Mouse (Mus musculus) 3T3-L1 (cell line): ENCODE results near the gene Tbxas1.

Experiments used
- DNase-seq: peaks from one replicate; pipeline ENCODE4 v3.0.0-alpha.2; 2015; ENCODE audit warnings: low read depth, low spot score

The Tbxas1 gene

DNA sequence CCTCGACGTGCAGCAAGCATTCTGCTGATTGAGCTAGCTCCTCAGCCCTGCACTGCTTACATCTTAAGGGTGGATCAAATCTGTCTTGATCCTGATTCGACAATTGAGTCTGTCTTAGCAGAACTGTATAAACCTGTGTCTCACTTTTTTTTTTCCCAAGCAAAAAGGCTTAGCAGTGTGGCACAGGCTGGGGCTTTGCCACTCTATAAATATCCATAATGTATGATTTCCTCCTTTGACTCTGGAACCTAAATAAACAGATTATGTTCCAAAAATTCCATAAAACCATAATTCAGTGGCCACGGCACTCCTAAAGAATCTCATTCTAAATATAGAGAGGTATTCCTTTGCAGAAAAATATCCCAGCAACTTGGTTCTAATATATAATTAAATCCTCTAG, 122.6 kb downstream of the Tbxas1 start:
- peak; percentile 44 for DNase-seq

DNA sequence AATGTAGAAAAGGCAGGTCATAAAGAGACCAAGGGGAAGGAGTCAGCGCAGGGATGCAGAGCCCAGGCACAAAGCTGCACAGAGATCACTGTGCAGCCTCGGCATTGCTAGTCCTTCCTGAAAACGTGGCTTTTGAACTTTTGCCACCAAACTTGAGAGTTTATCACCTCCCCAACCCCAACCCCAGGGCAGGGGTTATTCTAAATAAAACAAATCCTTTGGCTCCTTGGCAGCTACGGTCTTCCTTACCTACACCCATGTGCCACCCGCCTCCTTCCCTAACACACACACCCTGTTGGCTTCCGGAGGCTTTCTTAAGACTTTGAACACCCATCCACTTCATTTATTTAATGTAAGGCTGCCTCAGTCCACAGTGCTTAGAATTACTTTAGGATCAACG, 127.9 kb downstream of the Tbxas1 start:
- no peak for DNase-seq

DNA sequence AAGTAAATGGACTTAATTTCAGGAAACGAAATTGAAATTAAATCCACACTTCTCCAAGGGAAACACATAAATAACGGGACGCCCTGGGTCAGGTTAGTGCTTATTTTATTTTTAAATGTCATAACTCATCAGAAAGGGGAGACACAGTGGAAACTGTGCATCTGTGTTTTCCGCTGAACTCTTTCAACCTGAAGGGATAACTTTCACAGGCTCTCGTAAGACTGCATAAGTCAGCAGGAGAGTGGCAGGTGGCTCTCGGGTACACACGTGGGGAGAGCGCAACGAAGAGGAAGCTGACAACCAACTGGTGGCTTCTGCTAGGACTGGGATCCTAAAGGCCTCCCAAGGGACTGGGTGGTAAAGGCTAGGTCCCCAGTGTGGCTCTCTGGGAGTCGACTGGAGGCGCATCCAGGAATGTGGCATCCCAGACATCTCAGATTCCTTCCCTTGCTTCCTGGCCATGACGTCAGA, 128.8 kb downstream of the Tbxas1 start:
- DNase-seq: no peak

DNA sequence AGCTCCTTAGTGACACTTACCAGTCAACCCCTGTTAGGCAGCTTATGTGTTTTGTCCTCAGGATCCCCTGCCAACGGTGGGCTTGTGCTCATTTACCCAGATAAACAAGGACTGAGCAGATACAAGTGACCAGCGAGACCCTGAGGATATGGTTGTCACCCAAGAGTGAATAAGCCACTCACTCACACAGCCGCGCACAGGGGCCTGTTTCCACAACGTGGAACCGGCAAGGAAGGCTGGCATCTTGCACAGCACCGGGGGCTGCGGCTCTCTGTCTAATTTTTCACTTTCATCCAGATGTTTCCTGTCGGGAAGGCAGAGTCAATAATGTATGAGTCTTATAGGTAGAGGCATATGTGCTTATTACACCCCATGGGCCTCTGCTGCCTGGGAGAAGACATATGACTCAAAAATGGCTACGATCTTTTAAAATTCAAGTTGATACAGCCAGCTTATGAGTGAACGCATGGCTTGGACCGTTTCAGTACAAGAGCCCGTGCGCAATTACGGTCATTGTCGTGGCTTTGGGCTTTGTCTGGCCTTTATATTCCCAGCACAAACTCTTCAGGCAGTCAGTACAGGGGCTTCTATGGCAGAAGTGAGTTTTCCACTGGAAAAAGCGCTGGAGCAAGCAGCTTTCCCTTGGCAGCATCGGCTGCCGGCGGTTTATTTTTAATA, 130.2 kb downstream of the Tbxas1 start:
- DNase-seq: no peak

DNA sequence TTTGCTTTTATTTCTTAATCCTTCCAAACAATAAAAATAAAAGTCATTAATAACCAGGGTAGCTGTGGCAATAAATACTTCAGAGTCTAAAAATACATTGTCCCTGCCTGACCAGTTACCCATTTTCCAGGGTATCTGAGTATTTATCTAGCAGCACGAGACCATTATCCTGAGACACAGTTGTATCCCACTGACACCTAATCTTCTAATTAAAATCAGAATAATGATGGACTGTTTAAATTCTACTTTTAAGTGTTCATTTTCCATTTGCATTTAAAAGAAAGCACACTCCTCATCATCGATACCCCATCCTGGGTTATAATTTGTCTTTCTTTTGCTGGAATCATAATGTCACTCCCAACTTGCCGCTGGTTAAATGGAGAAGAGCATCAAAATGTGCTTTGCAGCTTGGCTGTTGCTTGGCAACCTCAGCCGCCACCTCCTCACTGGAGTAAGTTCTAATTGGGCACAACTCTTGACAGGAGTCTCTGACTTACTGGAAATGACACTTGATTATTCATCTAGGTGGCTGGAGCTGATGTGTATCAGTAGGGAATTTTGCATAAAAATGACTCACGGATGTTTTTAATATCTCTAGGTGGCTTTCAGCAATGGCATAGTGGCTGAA, 130.9 kb downstream of the Tbxas1 start:
- DNase-seq: no peak

DNA sequence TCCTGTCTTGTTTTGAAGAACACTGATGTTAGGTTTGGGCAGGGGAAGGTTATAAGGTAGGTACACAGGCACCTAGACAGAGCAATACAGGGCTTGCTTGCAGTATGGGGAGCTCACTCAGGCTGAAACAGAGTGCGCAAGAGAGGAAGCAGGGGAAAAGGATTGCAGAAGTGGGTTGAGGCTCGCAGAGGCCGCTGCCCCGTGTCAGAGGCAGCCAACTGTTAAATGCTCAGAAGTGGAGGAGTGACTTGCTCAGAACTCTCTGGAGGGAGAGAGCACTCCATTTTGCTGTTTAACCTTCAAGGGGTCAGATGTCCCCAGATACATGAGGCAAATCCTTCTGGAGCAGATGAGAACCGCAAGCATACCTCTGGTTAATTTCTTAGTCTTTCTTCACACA, 132.0 kb downstream of the Tbxas1 start:
- DNase-seq: no peak

DNA sequence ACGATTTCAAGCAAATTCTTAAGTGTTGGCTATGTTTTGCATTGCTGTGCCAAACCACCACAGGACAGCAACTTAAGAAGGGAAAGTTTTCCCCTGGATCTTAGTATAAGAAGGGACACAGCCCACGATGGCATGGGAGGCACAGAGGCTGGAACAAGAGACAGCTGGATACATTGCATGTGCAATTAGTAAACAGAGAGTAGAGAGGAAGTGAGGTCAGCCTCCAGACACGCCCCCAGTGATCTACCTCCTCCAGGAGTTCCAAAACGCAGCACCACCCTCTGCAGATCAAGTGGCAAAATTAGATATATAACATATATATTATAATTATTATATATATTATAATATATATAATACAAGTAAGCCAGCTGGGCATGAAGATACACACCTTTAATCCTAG, 132.9 kb downstream of the Tbxas1 start:
- no peak for DNase-seq

DNA sequence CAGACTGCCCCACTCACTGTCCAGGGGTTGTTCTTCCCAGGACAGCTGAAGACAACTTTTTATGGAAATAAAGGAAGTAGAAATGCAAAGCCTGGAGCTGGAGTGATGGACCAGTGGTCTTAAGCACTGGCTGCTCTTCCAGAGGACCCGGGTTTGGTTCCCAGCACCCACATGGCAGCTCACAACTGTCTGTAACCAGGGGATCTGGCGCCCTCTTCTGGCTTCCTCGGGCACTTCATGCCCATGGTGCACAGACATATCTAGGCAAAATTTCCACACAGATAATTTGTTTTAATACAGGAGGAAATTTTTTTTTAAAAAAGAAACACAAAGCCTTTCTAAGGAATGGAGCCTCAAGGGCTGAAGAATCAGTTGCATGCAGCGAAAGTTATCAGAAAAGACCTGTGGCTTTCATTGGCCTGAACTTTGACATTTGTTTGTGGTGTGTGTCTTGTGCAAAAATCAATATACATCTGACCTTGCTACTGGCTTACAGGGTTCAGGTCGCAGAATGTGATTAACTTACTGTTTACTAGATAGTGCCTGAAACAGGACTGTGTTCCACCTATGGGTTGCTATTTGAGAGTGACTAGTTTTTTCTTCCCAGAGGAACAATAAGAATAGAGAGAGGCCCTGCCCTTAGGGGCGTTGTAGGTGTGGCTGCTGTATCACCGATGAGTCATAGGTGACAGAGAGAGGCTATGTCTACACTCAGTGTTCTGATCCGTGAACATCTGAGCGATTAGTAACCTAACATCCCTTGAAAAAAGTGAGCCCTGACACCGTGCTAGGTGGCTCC, 138.0 kb downstream of the Tbxas1 start:
- peak; percentile 89 for DNase-seq

DNA sequence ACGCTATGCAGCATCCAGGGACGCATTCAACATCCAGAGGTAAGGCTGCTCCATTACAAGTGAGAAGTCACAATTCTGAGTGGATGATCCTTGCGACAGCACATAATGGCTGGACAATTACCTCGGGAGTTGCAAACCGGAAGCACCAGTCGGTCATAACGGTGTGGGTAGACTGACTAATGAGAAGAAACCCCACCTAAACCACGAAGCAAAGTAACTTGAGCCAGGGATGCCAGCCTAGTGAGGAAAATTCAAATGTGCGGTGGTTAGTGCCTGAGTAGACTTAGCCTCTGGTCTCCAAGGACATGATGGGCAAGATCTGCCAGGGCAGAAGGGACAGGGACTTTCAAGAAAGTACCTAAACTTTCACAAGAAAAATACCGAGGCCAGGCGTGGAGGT, 142.7 kb downstream of the Tbxas1 start:
- DNase-seq: peak; percentile 60

DNA sequence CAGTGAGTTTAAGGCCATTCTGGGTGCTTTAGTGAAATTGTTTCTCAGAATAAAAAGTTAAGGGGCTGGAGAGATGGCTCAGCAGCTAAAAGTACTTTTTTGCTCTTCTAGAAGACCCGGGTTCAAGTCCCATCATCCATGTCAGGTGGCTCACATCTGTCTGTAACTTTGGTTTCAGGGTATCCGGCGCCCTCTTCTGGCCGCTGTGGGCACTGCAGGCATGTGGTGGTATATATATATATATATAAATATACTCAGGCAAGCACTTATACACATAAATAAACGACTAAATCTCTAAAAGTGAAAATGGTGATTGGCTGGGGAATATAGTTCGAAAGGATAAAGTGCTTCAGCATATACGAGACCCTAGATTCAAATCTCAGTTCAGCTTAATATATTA, 143.6 kb downstream of the Tbxas1 start:
- peak; percentile 35 for DNase-seq

DNA sequence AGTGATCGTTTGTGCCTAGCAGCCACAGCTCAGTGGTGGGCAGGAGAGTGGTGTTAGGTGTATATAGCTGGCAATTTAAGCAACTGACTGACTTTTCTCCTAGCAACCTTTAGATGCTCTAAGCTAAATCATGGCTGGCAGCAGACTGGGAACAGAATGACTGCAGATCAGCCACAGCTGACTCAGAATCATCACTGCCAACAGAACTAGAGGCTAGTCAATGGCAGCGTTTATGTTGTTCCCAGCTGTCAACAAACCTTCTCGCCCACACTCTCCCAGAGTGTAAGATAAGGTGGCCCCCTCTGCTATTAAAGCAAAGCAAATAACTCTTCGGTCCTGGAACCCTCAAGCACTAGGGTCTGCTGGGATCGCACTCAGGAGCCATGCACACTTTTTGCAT, 144.0 kb downstream of the Tbxas1 start:
- peak; percentile 65 for DNase-seq

DNA sequence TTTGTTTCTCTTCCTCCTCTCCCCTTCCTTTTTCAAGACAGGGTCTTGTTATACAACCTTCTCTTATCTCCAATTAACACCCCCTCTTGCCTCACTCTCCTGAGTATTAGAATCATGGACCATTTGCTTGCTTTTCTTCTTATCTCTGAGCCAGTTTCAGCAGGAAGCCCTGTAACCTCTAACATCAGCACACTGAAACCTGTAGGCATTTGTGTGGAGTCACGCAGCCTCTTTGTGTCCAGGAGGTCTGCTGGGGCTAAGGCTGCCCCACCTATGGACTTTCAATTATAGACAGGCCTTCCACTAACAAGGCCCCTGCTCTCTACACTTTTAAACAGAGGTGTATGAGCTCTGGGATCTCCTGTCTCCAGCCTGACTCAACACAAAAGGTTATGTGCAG, 146.7 kb downstream of the Tbxas1 start:
- DNase-seq: no peak

DNA sequence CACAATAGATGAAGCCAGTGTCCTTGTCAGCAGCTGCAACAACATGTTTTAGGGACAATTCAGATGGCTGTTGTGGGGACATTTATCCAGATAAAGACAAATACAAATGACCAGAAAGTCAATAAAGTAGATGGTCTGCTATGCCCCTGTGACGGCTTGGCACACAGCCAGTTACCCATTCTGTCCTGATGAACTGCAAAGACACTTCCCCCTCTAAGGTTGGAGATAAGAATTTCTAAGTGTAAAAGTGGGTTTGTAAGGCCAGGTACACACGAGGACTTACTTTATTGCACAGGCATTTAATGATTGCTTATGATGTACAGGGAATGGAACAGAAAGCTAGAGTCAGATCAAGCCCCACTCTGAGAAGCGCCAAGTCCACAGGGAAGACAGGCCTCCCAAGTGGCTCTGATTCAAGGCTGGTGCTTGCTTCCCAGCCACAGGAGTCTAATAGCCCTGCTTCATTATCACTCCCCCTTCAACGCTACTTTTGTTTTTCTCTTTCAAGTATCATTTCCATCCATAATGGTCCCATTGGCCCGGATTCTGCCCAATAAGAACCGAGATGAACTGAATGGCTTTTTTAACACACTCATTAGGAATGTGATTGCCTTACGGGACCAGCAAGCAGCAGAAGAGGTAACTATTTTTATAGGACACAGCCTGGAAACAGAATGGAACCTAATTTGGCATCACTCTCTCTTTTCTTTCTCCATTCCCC, 147.4 kb downstream of the Tbxas1 start:
- DNase-seq: no peak

DNA sequence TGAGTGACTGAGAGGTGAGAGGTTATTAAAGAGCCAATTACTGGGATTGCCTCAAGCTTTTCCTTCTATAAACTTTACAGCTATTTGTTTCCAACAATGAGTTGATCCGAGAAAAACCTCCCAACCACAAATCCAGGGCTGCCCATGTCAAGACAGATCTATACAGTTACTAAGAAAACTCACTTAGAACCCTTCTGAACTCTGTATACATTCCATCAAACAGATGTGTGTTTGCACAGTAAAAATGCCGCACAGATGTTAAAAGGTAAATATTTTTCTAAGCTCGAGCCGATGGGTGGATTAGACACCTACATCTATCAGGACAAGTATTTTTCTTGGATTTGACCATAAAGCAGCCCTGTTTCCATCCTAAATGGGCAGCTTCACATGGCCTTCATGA, 149.4 kb downstream of the Tbxas1 start:
- no peak for DNase-seq

DNA sequence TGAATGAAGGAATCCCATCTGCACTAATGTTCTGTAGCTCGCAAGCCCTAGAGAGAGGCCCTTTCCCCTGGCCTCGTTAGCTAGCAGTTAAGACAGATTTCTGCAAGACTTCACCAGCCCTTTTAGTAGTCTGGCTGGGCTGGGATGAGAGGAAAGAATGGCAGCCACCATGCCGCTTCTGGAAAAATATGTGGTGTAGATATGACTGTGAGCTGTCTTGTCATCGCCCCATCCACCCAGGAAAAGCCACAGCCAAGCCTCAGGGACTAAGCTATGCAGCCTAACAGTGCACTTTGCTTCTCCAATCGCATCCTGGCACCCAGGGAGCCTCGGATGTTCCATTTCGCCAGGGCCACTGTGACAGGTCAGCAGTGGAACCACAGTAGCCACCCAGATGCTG, 149.8 kb downstream of the Tbxas1 start:
- DNase-seq: no peak

DNA sequence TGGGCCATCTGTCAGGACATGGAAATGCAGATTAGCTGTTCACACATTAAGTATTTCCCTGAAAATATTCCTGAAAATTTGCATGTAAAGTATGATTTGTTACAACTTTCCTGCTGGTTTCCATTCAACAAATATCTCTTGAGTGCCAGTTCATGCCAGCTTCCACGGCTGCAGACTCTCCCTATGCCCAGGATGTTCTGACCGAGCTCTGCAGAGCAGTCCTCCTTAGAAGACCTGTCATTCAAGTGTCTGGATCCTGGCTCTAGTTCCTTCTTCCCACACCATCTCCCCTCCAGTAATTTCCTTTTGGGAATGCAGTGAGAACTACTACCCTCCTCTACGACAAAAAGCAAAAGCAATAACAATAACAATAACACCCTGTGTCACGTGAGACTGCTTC, 155.5 kb downstream of the Tbxas1 start:
- DNase-seq: no peak

DNA sequence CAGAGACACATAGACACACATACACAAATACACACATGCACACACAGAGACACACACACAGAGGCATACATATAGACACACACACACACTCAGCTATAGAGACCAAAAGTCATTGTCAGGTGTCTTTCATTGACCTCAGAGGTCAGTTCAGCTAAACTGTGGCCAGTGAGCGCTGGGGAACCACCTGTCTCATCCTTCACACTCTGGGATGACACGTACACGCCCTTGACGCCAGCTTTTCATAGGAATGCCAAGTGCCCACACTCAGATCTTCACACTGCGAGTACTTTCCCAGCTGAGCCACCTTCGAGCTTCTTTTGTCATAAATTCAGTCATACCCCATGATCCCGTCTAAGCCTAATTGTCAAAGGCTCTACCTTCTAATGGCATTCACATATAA, 158.5 kb downstream of the Tbxas1 start:
- DNase-seq: no peak

DNA sequence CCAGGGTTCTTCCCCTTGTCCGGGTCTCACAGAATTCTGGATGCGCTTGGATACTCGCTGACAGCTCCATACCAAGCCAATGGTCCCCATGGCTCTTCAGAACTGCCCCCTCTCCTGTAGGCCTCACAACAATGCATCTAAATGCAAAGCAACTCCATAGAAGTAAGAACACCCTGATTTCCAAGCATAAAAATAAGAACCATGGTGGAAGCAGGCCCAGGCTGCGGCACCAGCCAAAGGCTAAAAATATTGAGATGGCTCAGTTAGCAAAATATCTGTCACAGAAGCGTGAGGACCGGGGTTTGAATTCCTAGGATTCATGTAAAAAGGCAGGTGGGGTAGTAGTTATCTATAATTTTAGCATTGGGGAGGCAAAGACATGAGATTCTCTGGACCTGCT, 159.8 kb downstream of the Tbxas1 start:
- DNase-seq: no peak

DNA sequence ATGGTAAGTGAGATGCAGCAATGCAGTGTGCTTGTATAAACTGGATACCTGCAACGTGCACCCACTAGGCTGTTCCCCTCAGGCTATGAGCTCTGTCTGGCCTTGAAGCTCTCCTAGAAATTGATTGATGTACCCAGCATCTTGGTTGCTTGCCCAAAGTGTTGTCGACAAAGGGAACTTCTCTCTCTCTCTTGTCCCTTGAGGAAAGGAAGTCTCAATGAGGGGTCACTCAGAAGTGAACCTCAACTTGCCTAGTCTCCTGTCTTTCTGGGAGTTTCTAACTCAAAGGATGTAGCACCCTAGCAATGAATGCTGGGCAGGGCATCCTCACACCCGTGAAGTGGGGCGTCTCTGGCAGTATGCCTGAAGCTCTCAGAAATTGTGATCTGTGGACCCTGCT, 161.0 kb downstream of the Tbxas1 start:
- DNase-seq: no peak

DNA sequence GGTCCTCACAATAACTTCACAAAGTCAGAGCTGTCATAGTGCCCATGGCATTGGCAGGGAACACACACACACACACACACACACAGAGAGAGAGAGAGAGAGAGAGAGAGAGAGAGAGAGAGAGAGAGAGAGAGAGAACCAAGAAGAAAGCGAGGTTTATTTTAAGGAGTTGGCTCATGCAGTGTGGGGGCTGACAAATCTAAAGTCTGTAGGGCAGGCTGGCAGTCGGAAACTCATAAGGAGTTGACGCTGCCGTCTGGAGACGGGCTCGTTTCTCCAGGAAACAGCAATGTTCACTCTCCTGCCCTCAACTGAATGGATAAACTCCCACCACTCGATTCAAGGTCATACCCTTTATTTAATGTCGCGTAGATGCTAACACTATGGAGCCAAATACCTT, 165.2 kb downstream of the Tbxas1 start:
- DNase-seq: no peak

DNA sequence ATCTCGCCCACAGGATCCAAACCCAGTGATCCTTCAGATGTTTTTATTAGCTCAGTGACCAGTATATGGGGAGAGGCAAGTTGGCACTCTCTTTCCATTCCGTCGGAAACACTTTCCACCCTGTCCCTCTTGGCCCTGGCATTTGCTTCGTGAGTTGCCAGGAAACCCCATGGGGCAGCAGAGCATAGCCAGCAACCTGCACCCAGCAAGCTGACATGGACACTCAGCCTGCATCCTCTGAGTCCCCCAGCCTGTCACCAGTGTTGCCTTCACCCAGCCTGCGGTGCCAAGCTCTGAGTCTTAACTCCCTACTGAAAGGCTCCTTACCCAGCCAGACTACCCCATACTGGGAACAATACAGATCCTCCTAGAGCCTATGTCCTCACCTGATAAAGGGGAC, 173.9 kb downstream of the Tbxas1 start:
- DNase-seq: no peak

DNA sequence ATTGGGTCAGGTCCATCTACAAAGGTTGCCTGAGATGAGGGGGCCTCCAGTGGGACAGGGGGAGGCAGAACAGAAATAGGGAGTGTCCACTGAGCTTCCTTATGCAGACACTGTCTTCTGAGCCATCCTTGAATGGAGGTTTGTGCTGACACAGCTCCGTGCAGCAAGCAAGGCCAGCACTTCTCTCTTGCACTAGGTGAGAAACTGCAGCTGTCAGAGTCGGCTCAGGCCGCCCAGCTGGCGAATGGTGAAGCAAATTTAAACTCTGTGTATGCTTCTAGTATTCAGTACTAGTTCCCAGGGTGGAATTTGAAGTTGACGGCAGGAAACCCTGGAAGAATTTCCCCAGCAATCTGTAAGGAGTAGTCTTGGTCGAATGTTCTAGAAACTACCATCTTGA, 175.6 kb downstream of the Tbxas1 start:
- DNase-seq: no peak
